Mouse (Mus musculus) gonadal fat pad, adult 2 months (tissue): ENCODE data around the gene Copg2. TPM values are rescaled to one million over a fixed set of nuclear protein-coding genes. Genes with fewer than 3 reads are reported as not detected.

ENCODE experiments used
- DNase-seq: peaks from one replicate; pipeline ENCODE4 v3.0.0-alpha.2; 2012; ENCODE audit warnings: low read depth
- polyA plus RNA-seq: library from polyadenylated mRNA; depleted of rRNA; stranded (reverse); fragments of >200 nt; gene quantifications from 2 replicates; pipeline ENCODE4 v1.2.3, GENCODE M21; 2012; rRNA removed

The Copg2 gene
- 26.8 and 26.9 TPM in 2 replicates for polyA plus RNA-seq

- peak; percentile 26 for DNase-seq
Observed at GRCm38 (mm10) chr6:30896195-30896985, at the start of gene Copg2. Gene Copg2, minus strand, starts transcription at chr6:30896794.

GRCm38 (mm10) chr6:30939264-30939663, 42.7 kb upstream of the Copg2 start:
- DNase-seq, result no peak

GRCm38 (mm10) chr6:30922821-30923220, 26.2 kb upstream of the Copg2 start:
- no peak for DNase-seq

- DNase-seq, result no peak
Observed at GRCm38 (mm10) chr6:30921826-30922225, 25.2 kb upstream of the Copg2 start.

GRCm38 (mm10) chr6:30920834-30921675, 24.5 kb upstream of the Copg2 start:
- DNase-seq, result no peak

GRCm38 (mm10) chr6:30915473-30915872, 18.9 kb upstream of the Copg2 start, which contains the start of gene Tsga13:
Gene Tsga13, minus strand, starts transcription at chr6:30915573.
- DNase-seq, result no peak

GRCm38 (mm10) chr6:30907970-30908369, 11.4 kb upstream of the Copg2 start:
- no peak for DNase-seq

- DNase-seq, result no peak
Observed at GRCm38 (mm10) chr6:30904911-30905310, 8.3 kb upstream of the Copg2 start.

- no peak for DNase-seq
Observed at GRCm38 (mm10) chr6:30904033-30904432, 7.4 kb upstream of the Copg2 start.

- DNase-seq, result peak; percentile 30
Observed at GRCm38 (mm10) chr6:30897520-30897919, 926 bp upstream of the Copg2 start.

- DNase-seq, result no peak
Observed at GRCm38 (mm10) chr6:30896986-30897327, 363 bp upstream of the Copg2 start.

GRCm38 (mm10) chr6:30895819-30896194, 787 bp downstream of the Copg2 start:
- no peak for DNase-seq

GRCm38 (mm10) chr6:30893081-30893480, 3.5 kb downstream of the Copg2 start:
- peak; percentile 45 for DNase-seq

GRCm38 (mm10) chr6:30891761-30892160, 4.8 kb downstream of the Copg2 start:
- no peak for DNase-seq

GRCm38 (mm10) chr6:30884856-30885255, 11.7 kb downstream of the Copg2 start:
- no peak for DNase-seq

- DNase-seq, result peak; percentile 41
Observed at GRCm38 (mm10) chr6:30883491-30883890, 13.1 kb downstream of the Copg2 start.

- DNase-seq, result no peak
Observed at GRCm38 (mm10) chr6:30876661-30877060, 19.9 kb downstream of the Copg2 start.

- DNase-seq, result no peak
Observed at GRCm38 (mm10) chr6:30866501-30866900, 30.1 kb downstream of the Copg2 start.

GRCm38 (mm10) chr6:30865031-30865678, 31.4 kb downstream of the Copg2 start:
- DNase-seq, result no peak

GRCm38 (mm10) chr6:30855956-30856355, 40.6 kb downstream of the Copg2 start:
- no peak for DNase-seq

GRCm38 (mm10) chr6:30855205-30855604, 41.4 kb downstream of the Copg2 start:
- no peak for DNase-seq

GRCm38 (mm10) chr6:30849818-30850217, 46.8 kb downstream of the Copg2 start:
- peak; percentile 8 for DNase-seq
